Mouse (Mus musculus) small intestine, adult 2 months (tissue): Measurements from ENCODE around the gene Pla2g2c. TPM values are rescaled to one million over a fixed set of nuclear protein-coding genes. Genes with fewer than 3 reads are reported as not detected.

Experiments
- H3K27ac ChIP-seq: fragments of 200-500 bp; 2 replicates; pipeline ENCODE4 v1.5.1; 2012; ENCODE audit warnings: low read depth, low read length, control low read depth, inconsistent platforms; ENCODE audit not compliant: insufficient read depth
- H3K27me3 ChIP-seq: fragments of 200-500 bp; 2 replicates; pipeline ENCODE4 v1.6.1; 2012; ENCODE audit warnings: mild to moderate bottlenecking, moderate library complexity, low read length, inconsistent platforms; ENCODE audit not compliant: control insufficient read depth, insufficient read depth
- H3K36me3 ChIP-seq: fragments of 200-500 bp; 2 replicates; pipeline ENCODE4 v1.6.1; 2012; ENCODE audit warnings: mild to moderate bottlenecking, low read length, control low read depth, inconsistent platforms; ENCODE audit not compliant: control insufficient read depth, insufficient read depth
- H3K4me1 ChIP-seq: fragments of 200-500 bp; 2 replicates; pipeline ENCODE4 v1.6.1; 2012; ENCODE audit warnings: low read length, inconsistent platforms, mixed read lengths; ENCODE audit not compliant: control insufficient read depth, insufficient read depth, insufficient read length
- H3K4me3 ChIP-seq: fragments of 200-500 bp; 2 replicates; pipeline ENCODE4 v1.5.1; 2012; ENCODE audit warnings: low read depth, mild to moderate bottlenecking, control low read depth, inconsistent platforms, low read length, moderate library complexity
- CTCF ChIP-seq: fragments of 200-500 bp; IDR thresholded peaks from 2 replicates; pipeline ENCODE4 v1.5.1; 2012; ENCODE audit warnings: low read depth, mild to moderate bottlenecking, control low read depth, inconsistent platforms, low read length, moderate library complexity, mixed read lengths; ENCODE audit not compliant: insufficient replicate concordance, insufficient read length; ENCODE audit errors: extremely low read depth
- POLR2A ChIP-seq: fragments of 200-500 bp; IDR thresholded peaks from 2 replicates; pipeline ENCODE4 v1.6.1; 2012; ENCODE audit warnings: low read depth, mild to moderate bottlenecking, control low read depth, inconsistent platforms, low read length, moderate library complexity
- WGBS: fragments of 180-500 bp; shearing (Covaris S2); methylation state at CpG from one replicate; pipeline ENCODE4 v1.1.7; 2018; 5-methylcytosine and 5-hydroxymethylcytosine counted together
- polyA plus RNA-seq: library from polyadenylated mRNA; depleted of rRNA; stranded (reverse); fragments of >200 nt; gene quantifications from 2 replicates; pipeline ENCODE4 v1.2.3, GENCODE M21; 2012

Pla2g2c gene
- polyA plus RNA-seq, 1 experiment, result 0.24 TPM

- H3K27me3 ChIP-seq, result peaks cover 13% of the 10 kb centered on the region
- no peak for TF ChIP-seq POLR2A
- TF ChIP-seq CTCF, result no peak
- H3K4me3 ChIP-seq, result no peak overlapping the region
- no peak overlapping the region for H3K27ac ChIP-seq
- no peaks in the 10 kb centered on the region for H3K36me3 ChIP-seq
- 8% methylated on average over 4 of the region's 4 CpGs for WGBS
- no peaks in the 10 kb centered on the region for H3K4me1 ChIP-seq
These were observed 34.0 kb upstream of the Pla2g2c start for GRCm38 (mm10) chr4:138690561-138690960.

GRCm38 (mm10) chr4:138691443-138692181 is 33.0 kb upstream of the Pla2g2c start:
- no peak for TF ChIP-seq POLR2A
- no peak for TF ChIP-seq CTCF
- Histone ChIP-seq H3K27ac (no peak overlapping the region), H3K27me3 (peaks cover 13% of the 10 kb centered on the region), H3K36me3 (no peaks in the 10 kb centered on the region), H3K4me3 (no peak overlapping the region), H3K4me1 (no peaks in the 10 kb centered on the region)
- 12% methylated on average over 19 of the region's 19 CpGs for WGBS

DNA sequence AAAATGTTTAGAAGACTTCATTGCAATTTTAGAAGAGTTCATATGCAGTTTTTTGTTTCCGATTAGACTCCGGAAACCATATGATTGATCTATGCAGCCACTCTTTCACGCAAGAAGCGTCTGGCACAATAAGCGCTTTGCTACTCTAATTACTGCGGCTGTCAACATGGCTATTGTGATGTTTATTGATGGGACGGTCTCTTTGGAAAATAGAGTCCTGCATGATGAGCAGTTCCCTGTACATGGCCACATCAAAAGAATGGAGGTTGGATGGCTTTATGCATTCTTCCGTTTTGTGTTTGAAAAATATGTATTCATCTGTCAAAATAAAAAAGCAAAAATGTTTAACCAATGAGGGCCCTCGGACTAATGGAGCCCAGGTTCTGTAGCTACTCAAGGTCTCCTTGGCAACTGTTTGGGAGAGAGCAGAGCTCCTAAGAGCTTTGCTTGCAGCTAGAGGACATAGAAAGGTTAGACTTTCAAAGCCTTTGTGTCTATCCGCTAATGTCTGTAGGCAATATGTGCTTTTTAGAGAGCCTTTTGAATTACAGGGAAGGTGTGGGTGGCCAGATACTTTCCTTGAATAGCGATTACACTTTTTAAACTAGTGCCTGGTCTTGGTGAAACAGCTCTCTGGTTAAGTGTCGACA is 31.4 kb upstream of the Pla2g2c start:
- Histone ChIP-seq H3K27ac (no peak overlapping the region), H3K4me3 (no peak overlapping the region), H3K27me3 (peaks cover 13% of the 10 kb centered on the region), H3K4me1 (peaks cover 2% of the 10 kb centered on the region), H3K36me3 (no peaks in the 10 kb centered on the region)
- TF ChIP-seq POLR2A, result no peak
- TF ChIP-seq CTCF, result no peak
- 72% methylated on average over 12 of the region's 12 CpGs for WGBS

DNA sequence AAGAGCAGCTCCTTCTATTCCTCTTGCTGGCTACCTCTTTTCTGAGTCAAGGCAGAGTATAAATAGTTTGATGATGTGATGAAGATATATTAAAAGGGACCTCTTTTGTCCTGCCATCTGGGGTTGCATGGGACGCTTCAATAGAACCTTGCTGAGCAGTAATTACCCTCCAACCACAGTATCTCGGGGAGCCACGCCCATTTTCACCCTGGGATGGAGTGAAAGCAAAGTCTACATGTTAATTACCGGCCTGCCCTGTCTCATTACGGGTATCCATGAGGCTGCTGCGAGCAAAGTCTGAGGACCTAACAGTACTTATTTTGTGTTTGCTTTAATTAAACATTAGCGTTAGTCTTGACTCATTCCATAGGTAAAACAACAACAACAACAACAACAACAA is 27.9 kb upstream of the Pla2g2c start:
- H3K27ac ChIP-seq, result no peak overlapping the region
- no peaks in the 10 kb centered on the region for H3K36me3 ChIP-seq
- H3K4me3 ChIP-seq, result no peak overlapping the region
- 14% methylated on average over 7 of the region's 7 CpGs for WGBS
- H3K27me3 ChIP-seq, result 0 out of 2 replicates have a peak, but pooled peaks cover 2% of the 10 kb centered on the region
- peaks cover 2% of the 10 kb centered on the region for H3K4me1 ChIP-seq
- TF ChIP-seq POLR2A, result no peak
- TF ChIP-seq CTCF, result no peak

GRCm38 (mm10) chr4:138697166-138697860 is 27.3 kb upstream of the Pla2g2c start:
- Histone ChIP-seq H3K27ac (no peak overlapping the region), H3K27me3 (no peaks in the 10 kb centered on the region), H3K36me3 (no peaks in the 10 kb centered on the region), H3K4me1 (peaks cover 2% of the 10 kb centered on the region), H3K4me3 (no peak overlapping the region)
- TF ChIP-seq CTCF (no peak), POLR2A (no peak)
- WGBS, result 48% methylated on average over 10 of the region's 10 CpGs

DNA sequence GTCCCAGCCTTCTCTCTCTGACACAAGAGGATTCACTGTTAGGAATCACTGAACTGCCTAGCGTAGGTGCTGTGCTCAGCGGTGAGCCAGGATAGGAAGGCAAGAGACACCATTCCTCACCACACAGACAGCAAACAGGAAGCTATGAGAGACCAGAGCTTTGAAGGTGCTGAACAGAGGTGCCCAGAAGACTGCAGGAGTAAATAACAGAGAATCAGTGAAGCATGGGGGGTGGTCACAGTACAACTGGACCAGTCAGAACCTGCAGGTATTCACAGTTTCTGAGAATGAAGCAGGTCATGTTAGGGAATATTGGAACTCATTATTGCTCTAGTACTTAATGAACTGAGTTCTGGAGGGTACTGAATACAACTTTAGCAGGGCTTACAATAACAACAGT is 26.3 kb upstream of the Pla2g2c start:
- no peak for TF ChIP-seq POLR2A
- TF ChIP-seq CTCF, result no peak
- no peaks in the 10 kb centered on the region for H3K27me3 ChIP-seq
- no peaks in the 10 kb centered on the region for H3K36me3 ChIP-seq
- no peak overlapping the region for H3K27ac ChIP-seq
- no peak overlapping the region for H3K4me3 ChIP-seq
- 72% methylated on average over 2 of the region's 2 CpGs for WGBS
- H3K4me1 ChIP-seq, result peaks cover 5% of the 10 kb centered on the region
